Mouse (Mus musculus): Measurements from ENCODE around the gene Fut1. TPM values are rescaled to one million over a fixed set of nuclear protein-coding genes. Genes with fewer than 3 reads are reported as not detected.
"Not testable (repeated sequence)": the region's sequence is repeated elsewhere in the genome, so short reads cannot be mapped to it uniquely, and the experiment has no call there.

The Fut1 gene
- polyA plus RNA-seq, 2 experiments: 1.0 to 1.2 TPM

DNA sequence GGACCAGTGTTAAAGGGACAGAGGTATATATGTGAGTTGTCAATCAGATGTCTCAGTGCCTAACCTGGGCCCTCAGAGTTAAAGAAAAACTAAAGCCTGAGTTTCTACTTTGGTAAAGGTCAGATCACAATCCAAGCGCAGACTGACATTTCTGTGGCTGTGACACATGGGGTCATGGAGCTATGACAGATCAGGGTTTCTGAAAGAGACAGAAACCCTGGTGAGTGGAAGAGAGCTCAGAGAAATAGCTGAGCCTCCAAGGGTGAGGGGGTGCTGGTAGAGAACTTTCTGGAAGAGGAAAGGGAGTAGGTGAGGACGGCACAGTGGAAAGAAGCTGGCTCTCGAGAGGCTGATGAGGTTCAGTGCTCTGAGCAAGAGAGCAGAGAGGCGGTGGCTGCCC is 29.6 kb downstream of the Fut1 start:
- H3K9ac ChIP-seq (ENCODE audit: low read depth, low read length, severe bottlenecking): no peak overlapping the region
- no peak overlapping the region for H3K4me2 ChIP-seq (replicated peaks; ENCODE audit: low read depth, low read length, severe bottlenecking)
- H3K9me3 ChIP-seq (ENCODE audit: control insufficient read depth, low read length): no peaks in the 10 kb centered on the region
- no peak for TF ChIP-seq POLR2A (IDR thresholded peaks at IDR 0.05; ENCODE audit: borderline replicate concordance, extremely low read depth, insufficient read depth, insufficient read length)
- H3K27me3 ChIP-seq (ENCODE audit: control insufficient read depth, insufficient read depth, low read length): no peaks in the 10 kb centered on the region
- ATAC-seq (ENCODE audit: low FRiP score, low read depth) (no peak), DNase-seq (ENCODE audit: low spot score) (no peak)
- H3K36me3 ChIP-seq (ENCODE audit: control insufficient read depth, insufficient read depth, low read length): no peaks in the 10 kb centered on the region
- H3K27ac ChIP-seq (replicated peaks; ENCODE audit: low read depth, low read length): no peak overlapping the region
- 82% methylated on average over 4 of the region's 4 CpGs for WGBS
- no peak overlapping the region for H3K4me3 ChIP-seq (replicated peaks; ENCODE audit: low read length)
- peaks cover 18% of the 10 kb centered on the region for H3K4me1 ChIP-seq (ENCODE audit: control insufficient read depth, insufficient read depth, low read length)

DNA sequence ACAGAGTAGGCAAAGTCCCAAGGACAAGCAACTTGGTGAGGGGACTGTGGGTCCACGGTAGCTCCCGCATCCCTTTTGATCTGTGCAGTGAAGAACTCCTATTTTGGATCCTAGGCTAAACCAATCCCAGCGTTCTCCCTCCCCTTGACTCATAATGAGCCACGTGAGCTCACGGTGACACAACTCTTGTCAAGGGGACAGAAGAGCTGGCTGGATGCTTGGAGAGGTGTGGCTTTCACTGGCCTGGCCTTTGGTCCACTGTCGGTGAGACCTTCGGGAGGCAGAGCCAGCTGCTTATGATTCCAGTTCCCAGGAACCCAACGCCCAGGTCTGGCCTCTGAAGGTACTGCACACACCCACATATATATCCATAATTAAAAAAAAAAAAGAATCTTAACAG is 32.3 kb downstream of the Fut1 start:
- 76% methylated on average over 8 of the region's 8 CpGs for WGBS
- no peak for TF ChIP-seq POLR2A (IDR thresholded peaks at IDR 0.05; ENCODE audit: borderline replicate concordance, extremely low read depth, insufficient read depth, insufficient read length)
- no peak for DNase-seq (ENCODE audit: low spot score)

DNA sequence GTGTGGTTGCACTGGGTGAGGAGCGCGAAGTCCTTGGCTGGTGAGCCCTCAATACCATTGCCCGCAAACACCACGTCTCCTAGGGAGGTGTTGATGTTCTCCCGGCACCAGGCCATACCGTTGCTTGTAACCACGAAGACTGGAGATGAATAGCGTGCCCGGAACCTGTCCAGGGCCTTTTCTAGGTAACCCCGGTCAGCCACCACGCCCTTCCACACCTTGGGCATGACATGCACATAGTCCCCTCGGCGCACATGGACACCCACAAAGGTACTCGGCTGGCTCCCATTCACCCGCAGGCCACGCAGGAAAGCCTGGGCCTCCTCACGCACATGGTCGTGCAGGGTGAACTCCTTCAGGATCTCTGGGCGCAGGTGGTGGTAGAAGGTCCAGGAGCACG is 33.4 kb downstream of the Fut1 start:
- WGBS: 93% methylated on average over 18 of the region's 20 CpGs
- not testable (repeated sequence) for H3K4me3 ChIP-seq (replicated peaks; ENCODE audit: low read length); H3K27me3 ChIP-seq (ENCODE audit: control insufficient read depth, insufficient read depth, low read length); H3K4me1 ChIP-seq (ENCODE audit: control insufficient read depth, insufficient read depth, low read length); H3K9me3 ChIP-seq (ENCODE audit: control insufficient read depth, low read length); DNase-seq (ENCODE audit: low spot score); H3K36me3 ChIP-seq (ENCODE audit: control insufficient read depth, insufficient read depth, low read length); H3K4me2 ChIP-seq (replicated peaks; ENCODE audit: low read depth, low read length, severe bottlenecking); H3K9ac ChIP-seq (ENCODE audit: low read depth, low read length, severe bottlenecking); H3K27ac ChIP-seq (replicated peaks; ENCODE audit: low read depth, low read length); ATAC-seq (ENCODE audit: low FRiP score, low read depth)

More for the DNA sequence above, 32.3 kb downstream of the Fut1 start:
- H3K9me3 ChIP-seq (ENCODE audit: control insufficient read depth, low read length): no peaks in the 10 kb centered on the region
- no peaks in the 10 kb centered on the region for H3K36me3 ChIP-seq (ENCODE audit: control insufficient read depth, insufficient read depth, low read length)
- 0 out of 2 replicates have a peak, but pooled peaks cover 4% of the 10 kb centered on the region for H3K4me1 ChIP-seq (ENCODE audit: control insufficient read depth, insufficient read depth, low read length)
- ATAC-seq (ENCODE audit: low FRiP score, low read depth): no peak
- H3K4me3 ChIP-seq (replicated peaks; ENCODE audit: low read length): no peak overlapping the region
- no peak overlapping the region for H3K4me2 ChIP-seq (replicated peaks; ENCODE audit: low read depth, low read length, severe bottlenecking)
- H3K9ac ChIP-seq (ENCODE audit: low read depth, low read length, severe bottlenecking): no peak overlapping the region
- no peak overlapping the region for H3K27ac ChIP-seq (replicated peaks; ENCODE audit: low read depth, low read length)
- H3K27me3 ChIP-seq (ENCODE audit: control insufficient read depth, insufficient read depth, low read length): no peaks in the 10 kb centered on the region

DNA sequence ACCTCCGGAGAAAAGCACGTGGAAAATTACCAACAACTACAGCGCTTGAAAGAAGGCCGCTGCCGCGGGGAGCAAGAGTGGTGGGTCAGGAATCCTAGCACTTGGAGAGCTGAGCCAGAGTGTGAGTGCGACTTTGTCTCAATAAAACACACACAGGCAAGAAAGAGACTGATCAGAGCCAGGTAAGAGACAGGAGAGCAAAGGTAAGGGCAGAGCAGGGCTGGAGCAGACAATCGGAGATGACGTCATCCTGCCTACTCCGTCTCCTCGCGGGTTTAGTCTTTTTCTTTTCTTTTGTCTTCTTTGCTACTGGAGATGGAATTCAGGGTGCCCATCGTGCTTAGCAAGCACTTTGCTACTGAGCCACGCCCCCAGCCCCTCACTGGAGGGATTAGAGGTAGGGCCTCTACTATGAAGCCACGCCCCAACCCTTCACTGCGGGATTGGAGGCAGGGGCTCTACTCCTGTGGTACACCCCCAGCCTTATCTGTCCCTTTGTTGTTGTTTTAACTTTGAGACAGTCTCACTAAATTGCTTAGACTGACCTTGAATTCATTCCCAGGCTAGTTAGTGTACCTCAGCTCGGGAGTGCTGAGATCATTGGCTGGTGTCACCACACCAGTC is 37.4 kb downstream of the Fut1 start:
- TF ChIP-seq POLR2A (IDR thresholded peaks at IDR 0.05; ENCODE audit: borderline replicate concordance, extremely low read depth, insufficient read depth, insufficient read length): no peak
- H3K27me3 ChIP-seq (ENCODE audit: control insufficient read depth, insufficient read depth, low read length): no peaks in the 10 kb centered on the region
- no peak overlapping the region; the same call in 1 of the 2 replicates for H3K4me2 ChIP-seq (replicated peaks; ENCODE audit: low read depth, low read length, severe bottlenecking)
- no peaks in the 10 kb centered on the region for H3K36me3 ChIP-seq (ENCODE audit: control insufficient read depth, insufficient read depth, low read length)
- ATAC-seq (ENCODE audit: low FRiP score, low read depth) (peak; percentile 23; the same call in 1 of the 2 replicates), DNase-seq (ENCODE audit: low spot score) (peak; percentile 19)
- H3K9me3 ChIP-seq (ENCODE audit: control insufficient read depth, low read length): no peaks in the 10 kb centered on the region
- no peak overlapping the region for H3K4me3 ChIP-seq (replicated peaks; ENCODE audit: low read length)
- H3K4me1 ChIP-seq (ENCODE audit: control insufficient read depth, insufficient read depth, low read length): no peaks in the 10 kb centered on the region
- WGBS: 36% methylated on average over 17 of the region's 17 CpGs
- H3K27ac ChIP-seq (replicated peaks; ENCODE audit: low read depth, low read length): no peak overlapping the region
- no peak overlapping the region for H3K9ac ChIP-seq (ENCODE audit: low read depth, low read length, severe bottlenecking)

DNA sequence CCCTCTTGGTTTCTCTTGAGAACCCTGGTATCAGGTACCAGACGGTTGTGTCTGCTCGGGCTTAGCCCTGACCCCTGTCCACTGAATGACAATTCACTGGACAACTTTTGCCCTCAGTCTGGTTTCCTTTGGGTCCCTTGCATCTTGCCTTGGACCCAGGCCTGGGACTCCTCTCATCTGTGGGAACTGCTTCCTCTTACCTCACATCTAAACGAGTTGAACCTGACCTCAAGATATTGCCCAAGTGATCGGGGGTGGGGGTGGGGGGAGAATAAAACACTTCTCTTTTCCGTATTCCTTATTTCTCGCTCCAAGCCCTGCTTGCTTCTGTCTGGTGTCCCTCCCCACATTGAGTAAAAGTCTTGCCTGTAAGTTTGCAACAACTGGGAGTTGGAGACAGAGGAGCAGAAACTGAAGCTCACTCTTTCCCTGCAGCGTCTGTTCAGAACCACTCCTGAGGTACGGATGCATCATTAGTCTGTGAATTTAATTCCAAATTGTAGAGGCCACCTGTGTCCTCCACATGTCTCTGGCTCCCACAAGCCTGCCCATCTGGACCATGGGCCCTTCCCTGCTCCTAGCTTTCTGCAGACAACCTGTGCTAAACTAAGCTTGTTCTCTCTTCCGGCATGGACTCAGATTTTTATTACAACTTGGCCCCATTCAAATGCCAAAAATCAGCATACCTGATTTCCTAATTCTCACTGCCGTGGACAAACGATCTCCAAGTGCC is 43.8 kb downstream of the Fut1 start:
- Histone ChIP-seq H3K27me3 (ENCODE audit: control insufficient read depth, insufficient read depth, low read length) (no peaks in the 10 kb centered on the region), H3K36me3 (ENCODE audit: control insufficient read depth, insufficient read depth, low read length) (no peaks in the 10 kb centered on the region), H3K4me3 (replicated peaks; ENCODE audit: low read length) (no peak overlapping the region), H3K27ac (replicated peaks; ENCODE audit: low read depth, low read length) (no peak overlapping the region), H3K4me2 (replicated peaks; ENCODE audit: low read depth, low read length, severe bottlenecking) (no peak overlapping the region), H3K9me3 (ENCODE audit: control insufficient read depth, low read length) (no peaks in the 10 kb centered on the region), H3K9ac (ENCODE audit: low read depth, low read length, severe bottlenecking) (no peak overlapping the region), H3K4me1 (ENCODE audit: control insufficient read depth, insufficient read depth, low read length) (no peaks in the 10 kb centered on the region)
- WGBS: 76% methylated on average over 11 of the region's 11 CpGs
- DNase-seq (ENCODE audit: low spot score): no peak
- no peak for ATAC-seq (ENCODE audit: low FRiP score, low read depth)
- no peak for TF ChIP-seq POLR2A (IDR thresholded peaks at IDR 0.05; ENCODE audit: borderline replicate concordance, extremely low read depth, insufficient read depth, insufficient read length)

DNA sequence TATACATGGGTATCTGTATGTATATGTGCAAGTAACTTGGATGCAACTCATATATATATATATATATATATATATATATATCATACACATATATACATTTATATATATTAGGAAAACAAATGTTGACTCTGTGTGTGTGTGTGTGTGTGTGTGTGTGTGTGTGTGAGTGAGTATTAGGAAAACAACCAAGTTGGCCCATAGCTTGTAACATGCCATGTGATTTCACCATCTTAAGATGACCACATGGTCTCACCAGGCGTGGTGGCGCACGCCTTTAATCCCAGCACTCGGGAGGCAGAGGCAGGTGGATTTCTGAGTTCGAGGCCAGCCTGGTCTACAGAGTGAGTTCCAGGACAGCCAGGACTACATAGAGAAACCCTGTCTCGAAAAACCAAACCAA is 44.6 kb downstream of the Fut1 start:
- H3K27me3 ChIP-seq (ENCODE audit: control insufficient read depth, insufficient read depth, low read length); ATAC-seq (ENCODE audit: low FRiP score, low read depth); H3K4me3 ChIP-seq (replicated peaks; ENCODE audit: low read length); H3K36me3 ChIP-seq (ENCODE audit: control insufficient read depth, insufficient read depth, low read length); H3K9ac ChIP-seq (ENCODE audit: low read depth, low read length, severe bottlenecking); DNase-seq (ENCODE audit: low spot score); H3K27ac ChIP-seq (replicated peaks; ENCODE audit: low read depth, low read length); H3K4me1 ChIP-seq (ENCODE audit: control insufficient read depth, insufficient read depth, low read length); H3K4me2 ChIP-seq (replicated peaks; ENCODE audit: low read depth, low read length, severe bottlenecking); H3K9me3 ChIP-seq (ENCODE audit: control insufficient read depth, low read length): not testable (repeated sequence)
- 87% methylated on average over 5 of the region's 6 CpGs for WGBS
